Mouse (Mus musculus): ENCODE measurements around the gene Tspan14.

Tspan14 gene

DNA sequence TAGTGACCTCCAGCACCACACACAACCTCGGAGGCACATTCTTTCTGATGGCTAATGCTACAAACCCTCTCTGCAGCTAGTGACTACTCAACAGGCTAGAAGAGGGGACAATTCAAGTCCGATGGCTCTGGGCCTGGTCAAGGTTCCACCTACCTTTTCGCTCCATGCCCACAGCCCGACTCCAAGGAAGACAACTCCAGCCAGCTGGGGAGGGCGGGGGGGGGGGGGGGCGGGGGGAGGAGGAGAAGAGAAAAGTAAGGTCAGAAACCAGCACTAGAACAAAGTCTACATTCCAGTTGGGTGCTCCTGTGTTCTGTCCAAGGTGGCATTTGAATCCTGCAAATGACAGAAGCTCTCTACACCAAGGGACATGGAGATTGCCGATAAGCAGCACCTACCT lies 48.1 kb downstream of the Tspan14 start:
- no peak for DNase-seq (ENCODE audit: low spot score in 2 of 2)

DNA sequence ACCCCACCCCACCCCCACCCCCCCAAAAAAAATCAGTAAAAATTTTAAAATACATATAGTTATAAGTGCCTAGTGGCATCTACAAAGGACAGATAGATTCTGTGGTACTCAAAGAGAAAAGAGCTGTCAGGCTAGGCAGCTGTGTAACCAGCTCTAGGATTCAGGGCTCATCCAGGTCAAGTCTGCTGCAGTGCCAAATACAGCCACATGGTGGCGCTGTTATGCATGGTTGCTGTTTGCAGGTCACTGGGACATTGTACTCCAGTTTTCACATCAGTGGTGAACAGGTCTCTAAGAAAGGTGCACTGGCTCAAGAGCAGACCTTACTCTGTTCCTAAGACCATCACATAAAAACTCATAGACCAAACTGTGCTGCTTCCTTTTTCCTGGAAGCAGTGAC lies 49.0 kb downstream of the Tspan14 start:
- peak; percentile 77 to 90 for DNase-seq (ENCODE audit: low spot score in 2 of 2)

DNA sequence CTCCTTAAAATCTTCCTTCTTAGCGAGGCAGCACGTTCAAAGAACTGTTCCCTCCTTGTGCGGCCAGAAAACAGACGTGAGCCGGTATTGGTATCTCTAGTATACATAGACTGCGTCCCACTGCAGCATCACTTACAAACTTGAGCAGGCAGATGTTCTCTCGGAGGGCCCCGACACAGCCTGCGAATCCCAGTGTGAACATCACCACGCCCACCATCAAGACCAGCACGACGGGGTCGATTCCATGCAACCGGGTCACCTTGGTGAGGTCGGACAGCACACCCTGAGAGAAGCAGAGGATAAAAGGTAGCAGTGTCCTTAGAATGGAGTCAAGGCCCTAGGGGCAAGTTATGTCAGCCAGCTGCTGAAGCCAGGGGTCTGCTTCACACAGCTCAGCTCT lies 49.9 kb downstream of the Tspan14 start:
- DNase-seq (ENCODE audit: low spot score in 2 of 2) = no peak

DNA sequence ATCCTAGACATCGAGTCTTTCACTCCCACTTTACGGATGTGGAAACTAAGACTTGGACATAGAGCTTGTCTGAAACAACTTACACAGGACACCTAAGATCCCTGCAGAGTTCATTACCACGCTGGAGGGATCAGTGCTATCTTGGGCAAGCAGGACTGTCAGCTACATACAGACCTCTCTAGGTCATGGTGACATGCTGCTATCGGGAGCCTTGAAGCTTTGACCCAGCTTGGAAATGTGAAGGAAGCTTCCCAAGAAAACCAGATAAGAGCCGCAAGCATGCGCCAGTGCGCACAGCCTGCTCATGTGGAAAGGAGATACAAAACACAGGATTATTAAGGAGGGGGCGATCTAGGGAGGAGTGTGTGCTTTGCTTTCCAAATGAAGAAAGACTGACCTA lies 50.8 kb downstream of the Tspan14 start:
- DNase-seq (ENCODE audit: low spot score in 2 of 2) = no peak

DNA sequence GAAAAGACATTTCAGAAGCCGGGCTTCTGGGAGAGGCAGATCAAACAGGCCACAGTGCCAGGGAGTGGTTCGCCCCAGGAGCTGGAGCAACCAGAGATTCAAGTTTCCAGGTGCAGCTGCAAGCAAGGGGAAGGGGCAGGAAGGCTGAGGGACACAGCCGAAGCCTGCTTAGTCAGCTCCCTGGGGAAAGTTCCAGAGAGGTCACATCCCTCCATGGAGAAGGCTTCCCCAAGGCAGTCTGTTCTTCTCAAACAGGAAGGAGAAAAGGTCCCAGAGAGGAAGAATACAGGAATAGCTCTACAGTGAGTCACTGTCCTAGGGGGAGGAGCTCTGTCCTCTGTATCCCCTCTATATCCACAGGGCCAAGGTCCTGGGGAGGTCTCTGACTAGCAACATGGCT lies 51.9 kb downstream of the Tspan14 start:
- DNase-seq (ENCODE audit: low spot score in 2 of 2) = no peak

DNA sequence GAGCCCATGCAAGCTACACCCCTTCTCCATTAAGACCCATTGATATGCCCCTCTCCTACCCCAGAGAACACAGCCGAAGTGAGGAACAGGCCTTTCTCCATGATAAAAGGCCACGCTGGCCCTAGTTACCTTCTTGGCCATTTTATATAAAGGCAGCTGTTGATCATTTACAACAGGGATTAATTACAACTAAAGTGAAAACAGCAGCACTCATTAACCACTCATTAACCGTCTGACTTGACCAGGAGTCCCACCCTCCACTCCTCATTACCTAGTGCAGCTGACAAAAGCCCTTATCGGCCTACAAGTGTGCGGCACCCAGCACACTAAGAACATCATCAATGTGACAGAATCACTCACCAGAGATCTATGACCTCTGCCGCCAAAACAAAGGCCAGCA lies 52.9 kb downstream of the Tspan14 start:
- DNase-seq (ENCODE audit: low spot score in 2 of 2) = no peak

DNA sequence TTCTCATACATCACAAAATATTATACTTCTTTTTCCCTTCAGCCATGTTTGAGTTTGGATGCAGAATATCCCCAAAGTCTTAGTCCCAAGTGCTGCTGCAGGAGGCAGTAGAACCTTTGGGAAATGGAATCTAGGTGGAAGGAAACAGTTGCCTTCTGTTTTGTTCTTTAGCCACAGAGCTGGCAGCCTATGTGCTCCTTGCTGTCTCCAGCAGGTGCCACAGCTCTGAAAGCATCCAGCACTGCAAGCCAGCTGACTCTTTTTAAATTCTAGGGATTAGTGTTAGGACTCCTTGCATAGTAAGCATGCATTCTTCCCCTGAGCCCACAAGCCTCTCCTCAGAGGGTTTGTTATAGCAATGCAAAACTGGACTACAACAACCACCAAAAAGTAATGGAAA lies 55.1 kb downstream of the Tspan14 start:
- no peak for DNase-seq (ENCODE audit: low spot score in 2 of 2)

DNA sequence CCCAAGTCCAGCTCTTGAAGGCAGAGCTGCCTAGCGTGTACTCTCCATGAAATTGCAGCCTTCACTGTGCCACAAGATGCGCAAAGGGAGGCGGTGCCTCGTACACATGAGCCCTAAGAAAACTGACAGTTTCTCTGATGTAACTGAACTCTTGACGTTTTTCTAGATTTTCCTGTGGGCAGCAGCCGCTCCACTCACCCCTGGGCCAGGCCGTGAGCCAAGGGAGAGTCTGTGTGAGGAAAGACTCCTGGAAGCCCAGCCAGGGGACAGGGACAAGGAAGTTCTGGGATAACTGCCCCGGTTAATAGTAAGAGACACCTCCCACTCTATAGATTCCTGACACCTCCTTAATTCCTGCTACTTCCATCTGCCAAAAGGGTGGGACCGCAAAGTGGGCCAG lies 57.8 kb downstream of the Tspan14 start:
- DNase-seq (ENCODE audit: low spot score in 2 of 2) = no peak

DNA sequence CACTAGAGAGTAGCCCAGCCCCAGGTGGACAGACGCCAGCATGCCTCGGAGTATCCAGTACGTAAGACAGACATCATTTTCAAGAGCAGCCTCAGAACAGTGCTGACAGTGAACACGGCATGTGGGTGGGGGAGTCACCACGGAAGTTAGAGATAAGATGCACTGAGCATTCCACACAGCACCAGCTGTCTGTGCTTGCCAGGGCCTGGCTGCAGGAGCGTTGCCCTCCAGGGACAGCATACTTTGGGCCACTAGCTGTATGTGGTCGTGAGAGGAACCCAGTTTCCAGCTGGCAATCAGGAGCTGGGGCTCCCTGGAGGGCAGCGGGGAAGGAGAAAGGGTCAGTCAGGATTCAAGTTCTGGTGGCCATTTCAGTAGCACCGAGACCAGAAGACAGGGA lies 59.8 kb downstream of the Tspan14 start:
- no peak for DNase-seq (ENCODE audit: low spot score in 2 of 2)

DNA sequence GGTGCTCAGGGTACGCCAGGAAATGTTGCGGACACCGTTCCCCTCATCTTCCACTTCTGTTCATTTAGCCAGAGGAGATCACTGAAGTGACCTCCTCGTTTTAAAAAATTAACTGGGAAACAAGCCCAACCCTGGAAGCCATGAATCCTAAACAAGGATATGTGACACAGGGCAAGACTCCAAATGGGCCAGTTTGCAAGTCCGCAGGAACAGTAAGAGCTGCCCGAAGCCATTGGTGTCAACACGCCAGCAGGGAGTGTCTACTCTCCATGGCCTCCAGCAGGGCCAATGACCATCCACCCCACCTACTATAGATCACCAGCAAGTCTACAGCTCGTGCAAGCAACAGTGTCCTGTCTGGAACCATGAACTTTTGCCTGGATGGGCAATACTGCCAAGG lies 60.8 kb downstream of the Tspan14 start:
- no peak for DNase-seq (ENCODE audit: low spot score in 2 of 2)

DNA sequence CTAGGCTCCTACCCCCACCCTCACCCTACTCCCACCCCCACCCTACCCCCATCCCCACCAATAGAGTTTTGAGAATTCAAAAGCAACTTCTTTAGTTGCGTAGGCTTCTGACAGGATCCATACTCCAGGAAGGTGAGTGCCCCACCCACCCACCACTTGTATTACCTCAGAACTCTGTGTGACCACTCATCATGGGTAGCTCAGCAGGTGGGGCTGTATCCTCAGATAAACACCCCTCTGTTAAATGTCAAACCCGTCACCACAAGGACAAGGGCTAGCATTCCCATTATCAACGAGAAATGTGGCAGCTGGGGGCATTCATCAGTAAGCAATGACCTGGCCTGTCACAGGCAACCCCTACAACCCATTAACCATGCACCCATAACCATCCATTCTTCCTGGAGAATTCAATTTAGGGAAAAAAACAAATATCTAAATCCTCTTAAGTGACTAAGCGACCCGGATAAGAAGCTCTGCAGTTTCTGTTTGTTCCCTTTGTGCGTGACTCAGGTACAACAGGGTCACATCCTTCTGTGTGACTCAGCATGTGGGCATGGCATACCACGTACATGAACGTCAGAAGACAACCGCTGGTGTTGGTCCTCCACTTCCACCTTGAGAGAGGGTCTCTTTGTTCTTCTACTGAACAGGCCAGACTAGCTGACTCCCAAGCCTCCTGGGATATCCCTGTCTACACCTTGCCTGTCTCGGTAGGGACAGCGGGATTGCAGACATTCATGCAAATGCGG lies 64.1 kb downstream of the Tspan14 start:
- no peak for DNase-seq (ENCODE audit: low spot score in 2 of 2)

DNA sequence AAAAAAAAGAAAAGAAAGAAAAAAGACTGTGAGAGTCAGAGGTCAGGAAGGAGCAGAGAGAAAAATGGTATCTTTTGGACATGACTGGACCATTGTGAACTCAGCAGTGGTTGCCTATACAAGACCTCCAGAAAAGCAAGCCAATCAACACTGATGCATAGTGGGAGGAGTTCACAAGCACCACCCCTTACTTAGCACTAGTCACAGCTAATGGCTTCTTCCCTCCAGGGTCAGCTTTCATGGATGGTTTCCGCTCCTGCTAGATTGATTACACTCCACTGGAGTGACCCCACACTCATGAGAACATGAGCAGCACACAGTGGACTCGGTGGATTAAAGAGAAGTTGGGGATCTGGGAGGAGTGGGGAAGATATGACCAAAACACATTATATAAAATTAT lies 66.3 kb downstream of the Tspan14 start:
- no peak for DNase-seq (ENCODE audit: low spot score in 2 of 2)

DNA sequence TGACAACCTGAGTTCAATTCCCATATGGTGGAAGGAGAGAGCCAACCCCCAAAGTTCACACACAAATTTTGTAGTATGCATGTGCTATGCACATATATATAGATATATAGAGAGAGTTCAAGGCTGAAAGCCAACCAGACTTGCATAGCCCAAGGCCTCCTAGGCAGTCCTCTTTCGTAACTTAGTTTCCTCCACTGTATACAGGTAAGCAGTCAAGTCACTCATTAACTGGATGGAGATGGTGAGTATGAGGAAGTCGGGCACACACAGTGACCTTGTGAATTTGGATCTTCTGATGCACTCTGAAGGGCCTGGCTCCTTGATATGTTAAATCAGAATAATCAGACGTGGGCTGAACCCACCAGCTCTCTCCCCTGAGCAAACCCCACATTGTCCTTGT lies 68.7 kb downstream of the Tspan14 start:
- no peak for DNase-seq (ENCODE audit: low spot score in 2 of 2)

DNA sequence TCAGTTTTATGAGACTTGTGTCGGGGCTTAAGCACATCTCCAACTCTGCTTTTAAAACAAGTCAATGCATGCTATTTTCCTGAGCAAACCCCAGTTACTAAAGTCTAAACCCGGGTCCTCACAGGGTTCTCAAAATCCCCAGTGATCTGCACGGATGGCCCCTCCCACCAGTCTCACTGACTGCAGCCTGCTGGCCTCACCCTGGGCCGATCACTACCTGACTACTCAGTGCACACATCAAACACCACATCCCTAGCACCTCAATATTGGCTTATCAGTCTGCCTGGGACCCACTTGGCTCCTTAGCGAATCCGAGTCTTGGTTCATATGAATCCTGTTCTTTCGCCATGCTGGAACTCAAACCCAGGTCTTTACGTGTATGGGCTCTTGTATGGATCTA lies 70.9 kb downstream of the Tspan14 start:
- DNase-seq (ENCODE audit: low spot score in 2 of 2) = no peak

DNA sequence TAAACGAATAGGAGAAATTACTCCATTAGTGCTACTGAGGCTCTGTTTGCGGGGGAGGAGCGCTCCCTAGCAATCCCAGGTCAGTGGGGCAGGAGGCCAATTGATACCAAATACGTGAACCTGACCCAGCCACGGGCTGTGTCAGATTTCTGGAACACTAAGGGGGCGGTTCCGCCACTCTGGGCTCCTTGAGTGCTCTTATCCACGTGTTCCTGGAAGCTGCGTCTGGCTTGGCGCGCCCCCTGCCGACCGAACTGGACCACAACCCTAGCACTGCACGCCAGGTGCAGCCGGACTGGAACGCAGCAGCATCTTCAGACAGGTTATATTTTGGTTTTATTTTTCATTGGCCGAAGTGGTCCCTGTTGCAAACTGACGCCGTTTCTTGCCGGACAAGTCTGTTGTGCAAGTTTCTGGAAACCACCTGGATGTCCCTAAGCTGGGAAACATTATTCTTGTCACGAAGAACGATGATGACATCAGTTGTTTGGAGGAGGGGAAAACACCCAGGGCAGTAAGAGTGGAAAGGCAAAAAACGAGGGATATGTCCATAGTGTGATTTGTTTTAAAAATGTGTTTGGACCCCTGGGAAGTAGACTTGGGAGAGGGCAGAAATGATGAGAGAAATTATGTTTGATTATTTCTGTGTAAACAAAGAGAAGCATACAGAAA lies 71.9 kb downstream of the Tspan14 start:
- DNase-seq (ENCODE audit: low spot score in 2 of 2) = peak; percentile 71 to 81

DNA sequence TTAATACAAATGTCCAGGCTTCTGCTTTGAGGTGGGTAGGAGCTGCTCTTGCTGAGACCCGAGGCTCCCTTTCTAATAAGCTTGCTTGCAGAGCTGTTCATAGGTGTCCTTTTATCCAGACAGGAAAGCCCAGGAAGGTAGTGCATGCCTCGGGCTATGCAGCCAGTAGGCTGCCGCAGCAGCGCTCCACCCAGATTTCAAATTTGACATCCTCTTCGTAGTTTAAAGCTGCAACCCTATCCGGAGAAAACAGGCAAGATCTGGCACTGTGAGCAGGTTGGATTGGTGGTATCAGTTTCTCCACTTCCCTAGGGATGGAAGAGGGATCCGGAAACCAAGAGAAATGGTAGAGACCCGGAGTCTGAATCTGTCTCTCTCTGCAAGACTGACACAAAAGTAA lies 72.7 kb downstream of the Tspan14 start:
- no peak for DNase-seq (ENCODE audit: low spot score in 2 of 2)

DNA sequence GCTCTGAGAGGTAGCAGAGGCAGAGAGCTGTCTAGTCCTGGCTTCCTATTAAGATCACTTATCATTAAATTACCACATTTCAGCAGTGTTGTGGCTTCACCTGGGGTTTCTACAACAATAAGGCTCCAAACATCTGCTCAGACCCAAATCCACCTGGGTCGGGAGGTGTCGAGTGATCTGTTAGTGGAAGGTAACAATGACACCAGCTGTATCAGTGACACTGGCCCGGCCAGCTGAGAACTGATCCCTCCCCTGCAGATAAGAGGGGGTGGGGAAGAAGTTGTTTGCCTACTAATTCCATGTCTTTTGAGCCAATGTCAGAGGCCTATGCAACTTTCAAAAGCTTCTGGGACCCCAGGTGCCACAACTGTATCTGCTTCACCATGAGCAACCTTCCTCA lies 73.4 kb downstream of the Tspan14 start, which contains the start of gene Sh2d4b:
Sh2d4b (minus strand) TSS at position 71 of the 400 bp plus-strand sequence.
- no peak for DNase-seq (ENCODE audit: low spot score in 2 of 2)

DNA sequence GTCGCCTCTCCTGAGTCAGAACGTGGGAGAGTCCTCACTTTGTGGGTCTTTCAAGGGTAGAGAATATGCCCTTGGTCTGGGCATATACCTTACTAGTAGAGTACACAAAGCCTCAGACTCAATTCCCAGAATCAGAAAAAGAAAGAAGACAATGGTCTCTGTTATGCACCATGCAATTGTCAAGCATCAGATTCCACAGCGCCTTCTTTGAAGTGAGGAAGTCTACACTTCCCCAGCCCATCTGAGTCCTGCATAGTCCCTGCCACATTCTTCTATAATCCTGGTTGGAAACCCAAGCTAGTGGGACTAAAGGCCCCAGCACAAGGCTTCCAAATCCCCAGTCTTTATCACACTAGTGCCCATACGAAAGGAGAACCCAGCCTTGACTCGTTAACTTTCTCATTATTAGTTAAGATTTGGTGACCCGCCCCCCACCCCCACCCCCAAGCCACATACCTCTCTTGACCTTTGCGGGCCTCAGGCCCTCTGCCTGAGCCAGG lies 74.2 kb downstream of the Tspan14 start:
- DNase-seq (ENCODE audit: low spot score in 2 of 2) = no peak

DNA sequence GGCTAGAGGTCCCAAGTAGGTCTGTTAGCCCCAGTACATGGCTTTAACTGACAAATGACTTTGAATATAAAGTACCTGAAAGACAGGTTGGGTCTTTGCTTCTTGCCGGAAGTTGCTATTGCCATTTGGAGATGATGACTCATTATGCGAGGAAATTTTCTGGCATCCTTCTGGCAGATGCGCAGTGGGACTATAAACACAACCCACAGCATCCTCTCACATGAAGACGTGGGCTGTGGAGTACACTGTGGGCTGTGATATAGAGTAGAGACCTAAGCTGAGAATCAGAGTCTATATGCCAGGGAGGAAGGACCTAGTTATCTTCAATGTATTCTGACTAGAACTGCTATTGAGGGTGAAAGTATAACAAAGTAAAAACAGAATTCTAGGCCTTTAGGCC lies 75.1 kb downstream of the Tspan14 start:
- DNase-seq (ENCODE audit: low spot score in 2 of 2) = no peak

DNA sequence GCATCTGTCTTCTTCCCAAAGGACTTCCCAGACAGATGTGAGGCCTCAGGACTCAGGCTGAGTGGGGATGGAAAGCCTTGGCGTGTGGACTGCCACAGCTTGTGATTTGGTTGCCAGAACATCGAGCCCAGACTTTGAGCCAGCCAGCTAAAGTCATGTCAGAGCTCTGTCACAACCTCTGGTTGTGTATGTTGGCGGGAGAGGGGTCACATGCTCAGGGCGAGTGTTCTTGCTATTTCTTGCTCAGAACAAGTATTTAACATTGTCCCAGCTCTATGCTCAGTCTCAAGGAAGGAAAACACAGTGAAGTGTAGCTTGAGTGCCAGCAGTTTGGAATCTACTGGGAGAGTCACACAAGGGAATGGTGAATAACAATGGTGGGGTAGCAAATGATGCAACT lies 76.9 kb downstream of the Tspan14 start:
- DNase-seq (ENCODE audit: low spot score in 2 of 2) = no peak

DNA sequence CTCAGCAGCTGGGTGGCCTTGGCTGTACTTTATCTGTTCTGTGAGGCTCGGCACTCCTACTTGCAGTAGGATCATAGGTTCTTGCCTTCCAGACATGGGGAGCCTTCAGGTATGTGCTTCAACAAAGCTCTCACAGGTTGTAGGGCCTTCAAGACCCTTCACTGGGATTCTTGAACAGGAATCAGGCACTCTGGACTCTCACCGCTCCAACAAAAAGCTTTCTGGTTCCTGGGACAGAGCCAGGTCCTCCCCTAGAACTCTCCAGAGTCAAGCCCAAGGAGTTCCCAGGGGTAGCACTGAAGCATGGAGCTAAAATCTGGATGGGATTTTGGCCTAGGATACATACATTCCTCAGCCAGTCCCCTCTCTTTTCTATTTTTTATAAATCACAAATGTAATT lies 77.4 kb downstream of the Tspan14 start:
- no peak for DNase-seq (ENCODE audit: low spot score in 2 of 2)

DNA sequence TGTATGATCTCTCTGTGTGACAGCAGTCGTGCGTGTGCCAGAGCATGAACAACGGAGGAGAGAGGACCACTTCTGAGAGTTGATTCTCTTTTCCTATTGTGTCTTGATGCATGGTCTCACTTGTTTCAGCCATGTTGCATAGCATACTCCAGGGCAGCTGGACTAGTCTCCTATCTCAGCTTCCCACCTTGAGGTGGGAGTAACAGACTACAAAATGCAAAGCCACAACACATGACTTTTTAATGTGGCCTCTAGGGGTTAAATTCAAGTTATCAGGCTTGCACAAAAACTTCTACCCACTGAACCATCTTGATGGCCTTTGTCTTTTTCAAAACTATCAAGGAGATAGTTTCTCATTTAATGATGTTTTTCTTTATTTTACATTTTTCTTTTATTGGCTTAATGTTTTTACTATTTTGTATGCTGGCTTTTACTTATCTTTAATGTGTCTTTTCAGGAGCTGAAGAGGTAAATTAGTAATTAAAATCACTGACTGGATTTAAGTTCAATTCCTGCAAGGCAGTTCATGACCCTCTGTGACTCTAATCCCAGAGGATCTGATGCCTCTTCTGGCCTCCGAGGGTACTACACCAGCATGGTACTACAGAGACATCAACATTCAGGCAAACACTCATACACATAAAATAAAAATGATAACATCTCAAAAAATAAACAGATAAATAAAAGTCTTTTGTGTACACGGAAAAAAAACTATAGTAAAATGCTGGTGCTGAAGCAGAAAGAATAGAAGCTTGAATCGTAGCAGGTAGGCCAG lies 80.0 kb downstream of the Tspan14 start:
- DNase-seq (ENCODE audit: low spot score in 2 of 2) = no peak

DNA sequence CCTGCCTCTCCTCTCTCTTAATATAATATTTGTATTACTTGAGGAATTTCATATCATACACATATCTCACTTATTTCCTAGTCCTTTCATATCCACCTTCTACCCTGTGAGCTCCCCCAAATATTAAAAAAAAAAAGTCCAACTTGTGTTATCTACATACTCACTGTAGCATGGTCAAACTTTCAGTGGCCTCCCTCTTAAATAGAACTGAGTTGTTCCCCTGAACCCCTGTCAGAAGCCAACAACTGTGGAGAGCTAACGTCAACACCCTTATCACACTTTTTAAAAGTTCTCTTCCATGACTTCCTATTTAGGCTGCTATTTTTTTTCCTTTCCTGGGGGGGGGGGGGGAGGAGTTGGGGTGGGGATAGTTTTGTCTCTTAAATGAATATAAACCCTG lies 80.9 kb downstream of the Tspan14 start:
- no peak for DNase-seq (ENCODE audit: low spot score in 2 of 2)

Data from frontal cortex, postnatal 14 days (tissue).